Mouse (Mus musculus): ENCODE data around the gene Pgap3. TPM values are rescaled to one million over a fixed set of nuclear protein-coding genes. Genes with fewer than 3 reads are reported as not detected.

Gene Pgap3
- polyA plus RNA-seq, 1 experiment from 2014 or later = 12.4 TPM

DNA sequence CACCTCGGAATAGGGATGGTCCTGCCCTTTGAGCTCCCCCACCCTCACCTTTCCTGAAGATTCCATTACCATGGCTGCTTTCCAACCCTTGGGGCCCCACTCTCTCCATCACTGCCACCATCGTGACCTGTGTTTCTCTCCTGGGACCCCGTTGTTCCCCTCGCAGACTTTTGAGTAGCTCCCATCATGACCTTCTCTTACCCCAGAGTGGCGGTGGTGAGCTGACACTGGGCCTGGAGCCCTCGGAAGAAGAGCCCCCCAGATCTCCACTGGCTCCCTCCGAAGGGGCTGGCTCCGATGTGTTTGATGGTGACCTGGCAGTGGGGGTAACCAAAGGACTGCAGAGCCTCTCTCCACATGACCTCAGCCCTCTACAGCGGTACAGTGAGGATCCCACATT, 35.4 kb upstream of the Pgap3 start:
- ATAC-seq (ENCODE audit: low FRiP score, low read depth) = no peak
- H3K9me3 ChIP-seq = no peaks in the 10 kb centered on the region
- peaks cover 64% of the 10 kb centered on the region for H3K36me3 ChIP-seq
- no peak overlapping the region for H3K9ac ChIP-seq
- no peaks in the 10 kb centered on the region for H3K27me3 ChIP-seq
- no peak overlapping the region for H3K4me2 ChIP-seq (replicated peaks)
- H3K4me1 ChIP-seq = peaks cover 9% of the 10 kb centered on the region; the same call in 1 of the 2 replicates
- WGBS = 89% methylated on average over 9 of the region's 9 CpGs
- H3K27ac ChIP-seq = no peak overlapping the region
- no peak overlapping the region for H3K4me3 ChIP-seq

DNA sequence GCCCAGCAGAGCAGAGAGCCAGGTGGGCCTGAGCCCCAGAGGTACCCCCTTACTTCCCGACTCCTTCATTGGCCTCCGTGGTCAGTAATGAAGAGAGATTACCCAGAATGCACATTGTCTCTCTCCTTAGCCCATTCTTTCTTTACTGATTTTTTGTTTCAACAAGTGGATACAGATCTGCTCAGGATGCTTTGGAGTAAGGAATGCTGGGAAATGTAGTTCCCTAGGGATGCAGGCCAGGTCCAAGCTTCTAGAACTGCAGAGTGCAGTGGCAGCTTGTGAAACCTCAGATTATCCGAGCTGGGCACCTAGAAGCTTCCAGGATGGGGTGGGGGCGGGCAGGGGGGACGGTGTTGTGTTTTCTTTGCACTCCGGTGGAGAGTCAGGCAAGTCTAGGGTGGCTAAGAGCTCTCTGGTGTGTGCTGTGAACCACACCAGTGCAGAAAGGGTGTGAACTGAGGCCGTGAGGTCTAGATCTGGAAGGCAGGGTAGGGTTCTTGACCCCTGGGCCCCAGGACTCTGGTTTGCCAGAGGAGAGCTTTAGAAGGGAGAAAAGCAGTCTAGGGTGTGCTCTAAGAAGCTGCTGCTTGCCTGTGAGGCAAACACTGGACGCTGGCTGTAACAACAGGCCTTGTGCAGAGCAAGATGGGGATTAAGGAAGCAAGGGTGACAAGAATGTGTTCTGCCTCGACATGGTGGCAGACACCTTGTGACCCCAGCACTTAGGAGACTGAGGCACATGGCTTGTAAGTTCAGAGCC, 31.6 kb upstream of the Pgap3 start:
- no peak for ATAC-seq (ENCODE audit: low FRiP score, low read depth)
- Histone ChIP-seq H3K27me3 (no peaks in the 10 kb centered on the region), H3K9me3 (no peaks in the 10 kb centered on the region), H3K4me1 (no peaks in the 10 kb centered on the region), H3K4me2 (replicated peaks) (no peak overlapping the region), H3K9ac (no peak overlapping the region), H3K36me3 (peaks cover 98% of the 10 kb centered on the region), H3K27ac (no peak overlapping the region), H3K4me3 (no peak overlapping the region)
- WGBS = 80% methylated on average over 9 of the region's 9 CpGs

DNA sequence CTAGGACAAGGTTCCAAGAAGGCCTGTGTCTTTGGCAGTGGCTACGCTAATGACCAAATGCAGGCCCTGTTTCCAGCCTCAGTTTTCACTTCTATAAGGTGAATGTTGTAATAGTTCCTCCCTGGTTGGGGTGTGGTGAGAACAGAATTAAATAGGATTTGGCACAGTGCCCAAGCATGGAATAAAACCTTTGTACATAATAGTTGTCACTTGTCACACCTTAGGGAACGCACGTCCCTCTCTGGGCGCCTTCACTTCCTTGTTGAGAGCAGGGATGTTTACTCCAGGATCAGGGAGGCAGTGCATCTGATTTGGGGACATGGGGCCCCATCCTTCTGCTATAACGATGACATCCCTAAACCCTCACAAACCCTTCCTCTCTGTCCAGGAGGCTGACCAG, 28.1 kb upstream of the Pgap3 start:
- WGBS = 85% methylated on average over 5 of the region's 5 CpGs
- Histone ChIP-seq H3K27ac (no peak overlapping the region), H3K36me3 (peaks cover 99% of the 10 kb centered on the region), H3K9me3 (no peaks in the 10 kb centered on the region), H3K4me2 (replicated peaks) (no peak overlapping the region), H3K9ac (no peak overlapping the region), H3K4me3 (no peak overlapping the region), H3K4me1 (no peaks in the 10 kb centered on the region), H3K27me3 (no peaks in the 10 kb centered on the region)
- no peak for ATAC-seq (ENCODE audit: low FRiP score, low read depth)

DNA sequence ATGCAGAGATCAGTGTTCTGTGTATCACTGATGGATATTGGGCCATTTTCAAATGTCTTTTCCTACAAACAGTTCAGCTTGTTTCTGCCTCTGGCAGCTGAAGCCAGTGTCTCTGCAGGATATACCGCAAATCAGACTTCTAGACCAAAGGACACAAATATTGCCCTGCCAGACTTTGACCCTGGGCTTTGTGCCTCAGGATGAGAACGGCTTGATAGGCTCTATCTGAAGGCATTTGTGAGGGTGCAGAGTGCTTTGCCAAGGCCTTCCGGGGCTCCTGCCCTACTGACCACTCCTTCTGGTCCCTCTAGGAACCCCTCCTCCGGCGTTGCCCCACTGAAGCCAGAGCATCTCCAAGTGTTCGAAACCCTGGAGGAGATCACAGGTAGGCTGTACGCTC, 26.3 kb upstream of the Pgap3 start:
- Histone ChIP-seq H3K36me3 (peaks cover 100% of the 10 kb centered on the region), H3K27ac (no peak overlapping the region), H3K9me3 (no peaks in the 10 kb centered on the region), H3K4me1 (no peaks in the 10 kb centered on the region), H3K9ac (no peak overlapping the region), H3K4me3 (no peak overlapping the region), H3K4me2 (replicated peaks) (no peak overlapping the region), H3K27me3 (no peaks in the 10 kb centered on the region)
- WGBS = 95% methylated on average over 7 of the region's 7 CpGs
- ATAC-seq (ENCODE audit: low FRiP score, low read depth) = no peak

DNA sequence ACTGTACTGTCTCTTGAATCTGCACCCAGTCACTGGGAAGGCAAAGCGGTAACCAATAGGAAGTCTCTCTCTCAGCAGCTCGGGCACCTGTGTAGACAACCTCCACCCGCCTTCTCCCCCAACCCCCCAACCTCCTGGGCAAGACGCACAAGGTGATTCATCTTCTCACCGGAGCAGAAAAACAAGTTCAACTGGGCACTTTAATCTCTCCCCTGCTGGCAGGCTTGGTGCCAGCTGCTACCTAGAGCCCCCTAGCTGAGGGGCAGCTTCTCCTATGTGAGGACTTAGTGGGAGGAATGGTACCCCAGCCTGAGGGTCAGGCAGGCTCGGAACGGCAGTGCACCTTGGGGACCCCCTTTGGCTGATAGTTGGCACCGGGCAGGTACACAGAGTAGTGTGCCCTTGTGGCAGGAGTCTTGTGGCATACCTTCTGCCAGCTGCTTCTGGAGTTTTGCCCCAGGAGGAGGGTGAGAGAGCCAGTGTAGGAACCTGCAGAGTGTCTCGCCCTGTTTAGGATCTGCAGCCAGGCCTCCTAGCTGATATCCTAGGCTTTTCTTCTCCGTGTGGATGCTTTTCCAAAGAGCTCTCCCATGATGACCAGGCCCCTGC, 18.8 kb upstream of the Pgap3 start:
- no peak overlapping the region for H3K4me3 ChIP-seq
- H3K36me3 ChIP-seq = peaks cover 59% of the 10 kb centered on the region
- H3K27me3 ChIP-seq = no peaks in the 10 kb centered on the region
- H3K27ac ChIP-seq = no peak overlapping the region
- H3K9ac ChIP-seq = no peak overlapping the region
- H3K4me1 ChIP-seq = peaks cover 30% of the 10 kb centered on the region
- H3K9me3 ChIP-seq = no peaks in the 10 kb centered on the region
- no peak for ATAC-seq (ENCODE audit: low FRiP score, low read depth)
- WGBS = 86% methylated on average over 10 of the region's 10 CpGs
- no peak overlapping the region for H3K4me2 ChIP-seq (replicated peaks)

DNA sequence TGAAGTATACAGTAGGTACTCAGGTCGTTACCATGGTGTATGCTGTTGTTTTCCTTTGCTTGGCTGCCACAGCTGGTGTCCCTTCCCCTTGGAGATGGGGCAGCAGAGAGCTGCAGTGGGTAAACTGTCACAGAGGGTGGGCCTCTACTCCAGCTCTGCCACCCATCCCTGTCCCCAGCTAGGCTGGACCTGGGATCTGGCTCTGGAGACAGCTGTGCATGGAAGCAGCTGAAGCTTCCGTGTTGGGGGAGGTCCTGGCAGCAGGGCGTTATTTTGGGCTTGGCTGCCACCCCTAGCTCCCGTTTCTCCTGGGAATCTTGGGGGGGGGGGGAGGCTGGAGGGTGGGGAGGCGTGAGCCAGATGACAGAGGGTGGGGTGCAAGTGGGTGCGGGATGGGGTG, 18.0 kb upstream of the Pgap3 start:
- Histone ChIP-seq H3K27me3 (no peaks in the 10 kb centered on the region), H3K4me3 (no peak overlapping the region), H3K9me3 (no peaks in the 10 kb centered on the region), H3K9ac (no peak overlapping the region), H3K4me1 (peaks cover 37% of the 10 kb centered on the region), H3K4me2 (replicated peaks) (no peak overlapping the region), H3K36me3 (peaks cover 51% of the 10 kb centered on the region), H3K27ac (no peak overlapping the region)
- WGBS = 56% methylated on average over 4 of the region's 6 CpGs
- ATAC-seq (ENCODE audit: low FRiP score, low read depth) = peak; percentile 16

DNA sequence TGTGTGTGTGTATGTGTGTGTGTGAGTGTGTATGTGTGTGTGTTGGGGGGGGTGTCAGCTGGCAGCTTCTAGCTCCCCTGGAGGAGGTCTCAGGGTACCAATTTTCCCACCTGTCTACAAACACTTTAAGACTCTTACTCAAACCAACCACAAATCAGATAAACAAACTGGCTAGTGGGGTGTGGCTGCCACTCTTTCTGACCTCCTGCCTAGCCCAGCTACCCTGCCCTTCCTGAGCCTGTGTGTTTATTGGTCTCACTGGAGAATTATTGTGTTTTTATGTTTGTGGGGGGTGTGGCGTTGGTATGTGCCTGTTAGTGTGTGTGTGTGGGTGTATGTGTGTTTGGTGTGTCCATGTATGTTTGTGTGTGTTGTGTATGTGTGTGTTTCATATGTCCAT, 16.8 kb upstream of the Pgap3 start:
- no peaks in the 10 kb centered on the region for H3K9me3 ChIP-seq
- no peak overlapping the region for H3K4me2 ChIP-seq (replicated peaks)
- no peak for ATAC-seq (ENCODE audit: low FRiP score, low read depth)
- H3K27ac ChIP-seq = no peak overlapping the region
- peaks cover 37% of the 10 kb centered on the region for H3K4me1 ChIP-seq
- no peak overlapping the region for H3K4me3 ChIP-seq
- H3K36me3 ChIP-seq = peaks cover 39% of the 10 kb centered on the region
- H3K9ac ChIP-seq = no peak overlapping the region
- no peaks in the 10 kb centered on the region for H3K27me3 ChIP-seq
- WGBS = 31% methylated on average over 1 of the region's 1 CpGs

DNA sequence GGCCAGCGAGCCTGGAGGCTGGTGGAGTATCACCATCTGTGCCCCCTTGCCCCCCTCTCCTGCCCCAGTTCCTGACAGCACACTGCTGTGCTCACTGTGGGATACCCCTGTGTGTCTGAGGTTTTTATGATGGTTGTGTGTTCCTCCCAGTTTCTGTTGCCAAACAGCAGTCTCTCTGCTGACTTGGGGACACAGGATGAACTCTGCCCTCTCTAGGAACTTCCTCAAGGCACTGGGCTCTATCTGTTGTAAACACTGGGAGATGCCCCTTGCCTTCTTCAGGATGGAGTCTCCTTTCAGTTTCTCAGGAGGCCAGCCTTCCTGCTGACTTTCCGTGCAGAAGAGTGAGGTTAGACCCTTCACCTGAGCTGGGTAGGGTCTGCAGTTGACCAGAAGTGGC, 13.9 kb upstream of the Pgap3 start:
- no peak for ATAC-seq (ENCODE audit: low FRiP score, low read depth)
- Histone ChIP-seq H3K4me1 (peaks cover 50% of the 10 kb centered on the region), H3K9ac (peak overlapping the region; percentile 97), H3K4me2 (replicated peaks) (peak overlapping the region; percentile 74), H3K27me3 (peaks cover 12% of the 10 kb centered on the region), H3K36me3 (peaks cover 11% of the 10 kb centered on the region; the same call in 1 of the 2 replicates), H3K27ac (no peak overlapping the region), H3K9me3 (no peaks in the 10 kb centered on the region), H3K4me3 (peak overlapping the region; percentile 97)
- WGBS = 26% methylated on average over 2 of the region's 2 CpGs

DNA sequence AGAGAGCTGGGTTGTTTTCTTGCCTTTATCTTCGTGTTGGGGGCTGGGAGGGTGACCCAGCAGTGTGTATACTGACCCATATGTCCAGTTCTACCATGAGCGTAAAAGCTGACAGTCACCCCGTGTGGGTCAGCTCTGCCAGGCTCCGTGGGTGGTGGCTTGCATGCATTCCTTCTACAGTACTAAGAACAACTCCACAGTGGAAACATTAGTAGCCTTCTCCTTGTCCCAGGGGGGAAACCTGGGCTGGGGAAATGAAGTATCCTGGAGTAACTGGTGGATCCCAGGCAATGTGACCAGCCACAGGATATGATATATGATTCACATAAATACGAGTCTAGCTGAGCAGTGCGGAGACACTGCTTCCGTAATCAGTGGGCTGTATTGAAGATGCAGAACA, 13.4 kb upstream of the Pgap3 start:
- Histone ChIP-seq H3K27ac (peak overlapping the region; percentile 98; the same call in 1 of the 2 replicates), H3K36me3 (peaks cover 7% of the 10 kb centered on the region; the same call in 1 of the 2 replicates), H3K9me3 (no peaks in the 10 kb centered on the region), H3K4me1 (peaks cover 55% of the 10 kb centered on the region), H3K4me2 (replicated peaks) (peak overlapping the region; percentile 74), H3K27me3 (peaks cover 12% of the 10 kb centered on the region), H3K9ac (peak overlapping the region; percentile 97), H3K4me3 (peak overlapping the region; percentile 97)
- ATAC-seq (ENCODE audit: low FRiP score, low read depth) = no peak
- WGBS = 22% methylated on average over 7 of the region's 7 CpGs

DNA sequence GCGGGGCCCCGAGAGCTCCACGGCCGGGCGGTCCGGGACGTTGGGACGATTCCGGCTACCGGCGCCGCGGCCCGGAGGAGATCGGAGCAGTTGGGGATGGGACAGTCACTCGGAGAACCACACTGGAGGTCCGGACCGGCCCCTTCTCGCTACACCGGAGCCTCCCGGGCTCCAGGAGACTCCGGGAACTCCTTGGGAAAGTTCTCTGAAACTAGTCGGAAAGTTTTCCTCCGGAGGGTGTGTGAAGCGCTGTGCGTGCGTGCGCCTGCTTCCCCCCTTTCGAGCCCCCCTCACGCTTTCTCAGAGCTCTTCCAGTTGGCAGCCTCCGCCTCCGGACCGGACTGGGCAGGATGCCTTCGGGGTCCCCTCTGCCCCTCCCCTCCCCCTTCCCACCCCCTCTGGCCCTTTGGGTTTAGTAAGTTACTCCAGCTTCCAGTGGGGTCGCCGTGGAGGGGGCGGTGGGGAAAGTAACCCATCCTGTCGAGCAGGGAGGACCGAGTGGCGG, 12.6 kb upstream of the Pgap3 start:
- H3K9me3 ChIP-seq = no peaks in the 10 kb centered on the region
- peaks cover 12% of the 10 kb centered on the region for H3K27me3 ChIP-seq
- peak overlapping the region; percentile 98 for H3K27ac ChIP-seq
- no peaks in the 10 kb centered on the region for H3K36me3 ChIP-seq
- peak overlapping the region; percentile 97 for H3K9ac ChIP-seq
- peak overlapping the region; percentile 97 for H3K4me3 ChIP-seq
- H3K4me2 ChIP-seq (replicated peaks) = peak overlapping the region; percentile 74
- WGBS = under 1% methylated on average over 39 of the region's 40 CpGs
- peak; percentile 57 for ATAC-seq (ENCODE audit: low FRiP score, low read depth)
- H3K4me1 ChIP-seq = peaks cover 56% of the 10 kb centered on the region

DNA sequence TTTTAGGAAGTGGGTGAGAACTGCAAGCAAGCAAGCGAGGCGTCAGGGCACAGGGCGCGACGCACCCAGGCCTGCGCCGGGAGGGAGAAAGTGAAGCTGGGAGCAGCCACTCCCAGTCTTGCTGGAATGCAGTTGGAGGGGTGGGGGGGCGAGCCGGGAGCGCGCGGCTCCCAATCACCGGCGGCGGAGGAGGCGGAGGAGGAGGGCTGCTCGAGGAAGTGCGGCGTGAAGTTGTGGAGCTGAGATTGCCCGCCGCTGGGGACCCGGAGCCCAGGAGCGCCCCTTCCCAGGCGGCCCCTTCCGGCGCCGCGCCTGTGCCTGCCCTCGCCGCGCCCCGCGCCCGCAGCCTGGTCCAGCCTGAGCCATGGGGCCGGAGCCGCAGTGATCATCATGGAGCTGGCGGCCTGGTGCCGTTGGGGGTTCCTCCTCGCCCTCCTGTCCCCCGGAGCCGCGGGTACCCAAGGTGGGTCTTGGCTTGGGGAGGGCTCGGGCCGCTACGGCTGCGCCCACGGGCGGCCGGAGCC, 12.0 kb upstream of the Pgap3 start, which contains the start of gene Erbb2:
Gene Erbb2 (plus strand): TSS at position 198 of the 524 bp plus-strand sequence.
- under 1% methylated on average over 47 of the region's 49 CpGs for WGBS
- peak within 1 kb of the TSS; percentile 98 for H3K27ac ChIP-seq
- no peaks in the 10 kb centered on the region for H3K36me3 ChIP-seq
- ATAC-seq (ENCODE audit: low FRiP score, low read depth) = peak; percentile 84
- no peaks in the 10 kb centered on the region for H3K9me3 ChIP-seq
- H3K4me3 ChIP-seq = peak within 1 kb of the TSS; percentile 97
- H3K9ac ChIP-seq = peak within 1 kb of the TSS; percentile 97
- peak within 1 kb of the TSS; percentile 74 for H3K4me2 ChIP-seq (replicated peaks)
- H3K4me1 ChIP-seq = peaks cover 55% of the 10 kb centered on the region
- H3K27me3 ChIP-seq = peaks cover 12% of the 10 kb centered on the region

DNA sequence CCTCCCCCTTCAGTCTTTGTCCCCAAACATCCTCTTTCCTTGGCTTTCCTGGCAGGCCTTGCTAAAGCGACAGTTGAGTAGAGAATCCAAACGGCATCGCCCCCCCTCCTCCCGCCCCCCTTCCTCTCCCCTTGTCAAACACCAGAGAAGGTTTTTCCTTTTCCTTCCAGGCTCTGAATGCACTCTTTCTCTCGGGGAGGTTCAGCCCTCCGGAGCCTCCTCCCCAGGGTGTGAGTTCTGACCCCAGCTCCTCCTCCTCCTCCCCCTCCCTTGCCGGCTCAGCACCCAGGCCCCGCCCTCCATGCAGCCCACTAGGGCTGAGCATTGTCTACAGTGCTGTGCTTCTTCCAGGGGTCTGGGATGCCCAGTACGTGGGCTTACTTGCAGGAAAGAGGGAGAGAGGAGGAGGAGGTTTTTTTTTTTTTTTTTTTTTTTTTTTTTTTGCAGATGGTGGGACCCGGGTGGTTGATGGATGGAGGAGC, 9.1 kb upstream of the Pgap3 start:
- peaks cover 12% of the 10 kb centered on the region for H3K27me3 ChIP-seq
- ATAC-seq (ENCODE audit: low FRiP score, low read depth) = no peak
- H3K27ac ChIP-seq = peak overlapping the region; percentile 44; the same call in 1 of the 2 replicates
- H3K9ac ChIP-seq = peak overlapping the region; percentile 58
- H3K4me2 ChIP-seq (replicated peaks) = peak overlapping the region; percentile 53
- peaks cover 29% of the 10 kb centered on the region for H3K4me1 ChIP-seq
- H3K36me3 ChIP-seq = no peaks in the 10 kb centered on the region
- WGBS = 5% methylated on average over 8 of the region's 10 CpGs
- no peaks in the 10 kb centered on the region for H3K9me3 ChIP-seq
- H3K4me3 ChIP-seq = peak overlapping the region; percentile 12; the same call in 1 of the 2 replicates
